Mouse (Mus musculus) hindbrain, embryonic 14.5 days (tissue): ENCODE measurements around the gene Pla2g12a. TPM values are rescaled to one million over a fixed set of nuclear protein-coding genes. Genes with fewer than 3 reads are reported as not detected.
A peak's percentile ranks its signal among the peaks of the same experiment; 100 is the strongest.

Experiments
- ATAC-seq: fragments of 200-750 bp; cut with Nextera tagmentation; 2 replicates; pipeline ENCODE4 v1.8.0; 2017; ENCODE audit warnings: moderate number of reproducible peaks, mild to moderate bottlenecking, moderate TSS enrichment, moderate library complexity; ENCODE audit not compliant: low FRiP score
- DNase-seq: peaks from one replicate; pipeline ENCODE4 v3.0.0-alpha.2; 2015; ENCODE audit warnings: low spot score
- H3K27ac ChIP-seq: fragments of 300-500 bp; sonication (generic); 2 replicates; pipeline ENCODE4 v1.5.1; 2014; ENCODE audit warnings: mild to moderate bottlenecking, moderate library complexity
- H3K27me3 ChIP-seq: fragments of 300-500 bp; sonication (generic); 2 replicates; pipeline ENCODE4 v1.6.1; 2014; ENCODE audit warnings: mild to moderate bottlenecking, low read length, mixed read lengths; ENCODE audit not compliant: control insufficient read depth, insufficient read depth
- H3K36me3 ChIP-seq: fragments of 300-500 bp; sonication (generic); replicated peaks from 2 replicates; pipeline ENCODE4 v1.6.1; 2014; ENCODE audit not compliant: control insufficient read depth, insufficient read depth
- H3K4me1 ChIP-seq: fragments of 300-500 bp; sonication (generic); replicated peaks from 2 replicates; pipeline ENCODE4 v1.6.1; 2014; ENCODE audit warnings: antibody characterized with exemption, low read length, mixed read lengths; ENCODE audit not compliant: control insufficient read depth, insufficient read depth
- H3K4me2 ChIP-seq: fragments of 300-500 bp; sonication (generic); replicated peaks from 2 replicates; pipeline ENCODE4 v1.6.1; 2014; ENCODE audit warnings: mild to moderate bottlenecking, moderate library complexity
- H3K4me3 ChIP-seq: fragments of 300-500 bp; sonication (generic); replicated peaks from 2 replicates; pipeline ENCODE4 v1.5.1; 2014; ENCODE audit warnings: mild to moderate bottlenecking, low read length
- H3K9ac ChIP-seq: fragments of 300-500 bp; sonication (generic); 2 replicates; pipeline ENCODE4 v1.6.1; 2014
- H3K9me3 ChIP-seq: fragments of 300-500 bp; sonication (generic); 2 replicates; pipeline ENCODE4 v1.6.1; 2016; ENCODE audit warnings: low read length; ENCODE audit not compliant: control insufficient read depth
- WGBS: fragments of 180-500 bp; shearing (Covaris S2); extraction: QIAGEN DNeasy Blood & Tissue Kit; methylation state at CpG from one replicate; pipeline ENCODE4 v1.1.7; 2014; 5-methylcytosine and 5-hydroxymethylcytosine counted together
- polyA plus RNA-seq: library from polyadenylated mRNA; unstranded; fragments of >200 nt; fragmentation: Nextera tagmentation; extraction: Ambion mirVana; gene quantifications from 2 replicates; pipeline ENCODE4 v1.2.1, GENCODE M21; 2014

The Pla2g12a gene
- polyA plus RNA-seq, 1 experiment from 2014 or later, result 38.4 TPM

DNA sequence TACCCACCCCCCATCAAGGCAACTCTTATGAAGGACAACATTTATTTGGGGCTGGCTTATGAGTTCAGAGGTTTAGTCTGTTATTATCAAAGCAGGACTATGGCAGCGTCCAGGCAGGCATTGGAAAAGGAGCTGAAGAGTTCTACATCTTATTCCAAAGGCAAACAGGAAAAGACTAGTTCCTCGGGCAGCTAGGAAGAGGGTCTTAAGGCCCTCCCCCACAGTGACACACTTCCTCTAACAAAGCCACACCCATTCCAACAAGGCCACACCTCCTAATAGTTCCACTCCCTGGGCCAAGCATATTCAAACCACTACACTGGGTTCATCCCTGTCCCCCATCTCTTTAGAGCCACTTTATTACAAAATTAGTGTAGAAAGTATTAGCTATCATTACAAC, 15.8 kb upstream of the Pla2g12a start:
- 72% methylated on average over 2 of the region's 2 CpGs for WGBS
- Histone ChIP-seq H3K27me3 (no peaks in the 10 kb centered on the region), H3K27ac (no peak overlapping the region), H3K4me3 (no peak overlapping the region), H3K36me3 (no peaks in the 10 kb centered on the region), H3K9me3 (no peaks in the 10 kb centered on the region), H3K9ac (no peak overlapping the region), H3K4me2 (no peak overlapping the region), H3K4me1 (no peaks in the 10 kb centered on the region)
- DNase-seq (no peak), ATAC-seq (no peak)

DNA sequence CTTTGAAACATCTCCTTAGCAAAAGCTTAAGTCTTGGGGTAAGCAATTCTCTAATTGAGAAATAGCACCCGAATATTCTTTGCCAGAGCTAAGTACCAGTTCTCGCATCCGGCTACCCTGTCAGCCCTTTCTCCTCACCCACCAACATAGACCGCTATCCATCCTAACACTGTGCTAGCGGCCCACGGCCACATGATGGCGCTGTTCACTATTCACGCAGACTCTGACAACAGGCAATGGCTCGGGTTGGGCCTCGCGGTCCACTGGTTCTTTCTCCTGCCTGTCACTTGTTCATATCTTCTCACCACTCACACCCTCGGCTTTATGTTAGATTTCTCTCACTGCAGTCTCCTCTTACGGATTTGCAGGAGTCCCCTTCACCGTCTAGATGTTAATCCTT, 14.7 kb upstream of the Pla2g12a start:
- no peaks in the 10 kb centered on the region for H3K36me3 ChIP-seq
- H3K9me3 ChIP-seq, result no peaks in the 10 kb centered on the region
- H3K27ac ChIP-seq, result no peak overlapping the region
- no peaks in the 10 kb centered on the region for H3K27me3 ChIP-seq
- H3K4me2 ChIP-seq, result no peak overlapping the region
- no peak overlapping the region for H3K4me3 ChIP-seq
- DNase-seq (no peak), ATAC-seq (no peak)
- WGBS, result 53% methylated on average over 14 of the region's 14 CpGs
- H3K4me1 ChIP-seq, result no peaks in the 10 kb centered on the region
- no peak overlapping the region for H3K9ac ChIP-seq

DNA sequence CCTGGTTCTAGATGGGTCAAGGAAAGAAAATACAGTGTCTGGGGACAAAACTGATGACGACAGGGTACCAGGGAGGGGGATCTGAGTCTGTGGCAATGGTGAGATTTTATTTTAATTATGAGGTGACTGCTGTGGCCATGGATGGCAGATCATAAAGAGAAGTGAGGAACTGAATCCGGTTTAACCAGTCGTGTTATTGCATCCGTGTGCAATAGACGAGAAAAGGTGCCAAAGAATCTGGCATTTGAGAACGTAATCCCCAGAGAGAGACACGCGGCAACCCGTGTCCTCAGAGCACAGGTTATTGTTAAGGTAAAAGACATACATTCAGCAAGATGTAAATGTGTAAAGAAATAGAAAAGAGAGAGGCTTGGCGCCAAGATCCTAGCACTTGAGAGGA, 1.1 kb upstream of the Pla2g12a start:
- Histone ChIP-seq H3K36me3 (no peaks in the 10 kb centered on the region), H3K9ac (no peak overlapping the region), H3K9me3 (no peaks in the 10 kb centered on the region), H3K27ac (no peak overlapping the region), H3K4me1 (peaks cover 13% of the 10 kb centered on the region), H3K4me3 (no peak overlapping the region), H3K27me3 (no peaks in the 10 kb centered on the region), H3K4me2 (no peak overlapping the region)
- 96% methylated on average over 10 of the region's 10 CpGs for WGBS
- no peak for DNase-seq
- no peak for ATAC-seq

DNA sequence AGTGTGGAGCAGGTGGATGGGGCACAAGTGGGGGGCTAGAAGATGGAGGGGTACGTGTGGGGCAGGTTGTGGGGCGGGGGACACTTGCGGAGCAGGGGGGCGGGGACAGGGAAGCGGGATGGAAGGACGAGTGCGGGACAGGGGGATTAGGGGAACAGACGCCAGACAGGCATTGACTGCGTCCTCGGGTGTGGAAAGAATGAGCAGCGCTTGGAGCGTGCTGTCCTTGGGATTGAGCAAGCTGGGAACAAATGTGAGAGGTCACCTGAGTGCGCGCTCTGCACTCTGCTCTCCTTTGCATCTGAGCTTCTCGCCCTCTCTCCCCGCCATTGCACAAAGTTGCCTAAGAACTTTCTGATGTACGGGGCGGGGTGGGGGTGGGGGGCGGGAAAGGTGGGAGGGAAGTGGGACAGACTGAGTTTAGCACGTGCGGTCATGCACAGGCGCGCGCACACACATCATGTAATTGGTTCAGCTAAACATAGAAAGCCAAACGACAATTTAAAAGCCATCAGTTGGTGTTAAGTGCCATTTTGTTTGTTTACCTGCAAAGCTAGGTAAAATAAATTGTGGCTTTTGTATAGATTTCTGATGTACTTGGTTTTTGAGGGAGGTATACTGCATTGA, 838 bp downstream of the Pla2g12a start:
- H3K9me3 ChIP-seq, result no peaks in the 10 kb centered on the region
- H3K4me3 ChIP-seq, result peak overlapping the region; percentile 70
- ATAC-seq (peak; percentile 37; the same call in 1 of the 2 replicates), DNase-seq (peak; percentile 41)
- peak overlapping the region; percentile 82 for H3K9ac ChIP-seq
- H3K4me2 ChIP-seq, result peak overlapping the region; percentile 90
- H3K4me1 ChIP-seq, result peaks cover 13% of the 10 kb centered on the region
- peak overlapping the region; percentile 88 for H3K27ac ChIP-seq
- H3K36me3 ChIP-seq, result no peaks in the 10 kb centered on the region
- H3K27me3 ChIP-seq, result no peaks in the 10 kb centered on the region
- WGBS, result 1% methylated on average over 25 of the region's 25 CpGs

DNA sequence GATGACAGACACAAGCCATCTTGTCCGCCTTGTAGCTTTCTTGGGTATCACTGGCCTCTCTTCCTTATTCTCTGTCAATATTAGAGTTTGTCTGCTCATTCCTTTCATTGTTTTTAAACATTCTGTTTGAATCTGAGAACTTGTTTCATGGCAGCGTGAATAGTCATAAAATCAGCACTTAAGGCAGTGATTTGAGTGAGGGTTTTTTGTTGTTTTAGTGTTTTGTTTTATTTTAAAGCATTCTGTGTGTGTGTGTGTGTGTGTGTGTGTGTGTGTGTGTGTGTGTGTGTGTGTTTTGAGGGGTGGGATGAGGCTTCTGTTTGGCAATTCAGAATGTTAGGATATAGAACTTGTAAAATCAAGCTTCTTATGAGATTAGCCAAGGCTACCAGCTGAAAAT, 1.5 kb downstream of the Pla2g12a start:
- no peaks in the 10 kb centered on the region for H3K36me3 ChIP-seq
- no peaks in the 10 kb centered on the region for H3K27me3 ChIP-seq
- no peak for ATAC-seq
- H3K4me3 ChIP-seq, result no peak overlapping the region
- H3K9ac ChIP-seq, result no peak overlapping the region; the same call in 1 of the 2 replicates
- peaks cover 13% of the 10 kb centered on the region for H3K4me1 ChIP-seq
- no peaks in the 10 kb centered on the region for H3K9me3 ChIP-seq
- H3K4me2 ChIP-seq, result peak overlapping the region; percentile 90; the same call in 1 of the 2 replicates
- DNase-seq, result no peak
- 71% methylated on average over 2 of the region's 2 CpGs for WGBS
- no peak overlapping the region for H3K27ac ChIP-seq

DNA sequence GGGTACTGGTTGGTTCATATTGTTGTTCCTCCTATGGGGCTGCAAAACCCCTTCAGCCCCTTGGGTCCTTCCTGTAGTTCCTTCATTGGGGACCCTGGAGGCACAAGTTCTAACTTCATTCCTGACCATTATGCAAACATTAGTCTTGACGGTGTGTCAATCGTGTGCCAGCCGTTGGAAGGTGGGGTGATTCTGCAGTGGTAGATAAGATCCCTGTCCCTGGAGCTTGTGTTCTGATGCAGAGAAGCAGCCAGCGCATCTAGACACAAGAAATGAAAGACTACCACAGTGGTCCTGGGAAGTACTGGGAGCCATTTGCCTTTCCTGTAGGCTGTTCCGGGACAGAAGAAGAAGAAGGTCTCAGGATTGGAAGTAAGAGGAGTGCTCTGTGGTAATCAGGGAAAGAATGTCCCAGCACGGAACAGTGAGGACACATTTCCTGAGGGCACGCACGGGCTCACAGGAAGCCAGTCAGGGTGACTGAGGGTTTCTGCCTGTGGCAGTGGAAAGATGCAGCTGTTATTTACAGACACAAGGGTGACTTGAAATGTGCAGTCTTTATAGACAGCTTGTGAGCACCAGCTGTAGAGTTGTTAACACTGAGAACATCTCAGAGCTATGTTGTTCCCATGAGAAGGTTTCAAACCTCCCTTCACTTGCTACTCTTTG, 2.7 kb downstream of the Pla2g12a start:
- ATAC-seq (no peak), DNase-seq (no peak)
- Histone ChIP-seq H3K4me3 (no peak overlapping the region), H3K27ac (no peak overlapping the region), H3K4me2 (no peak overlapping the region), H3K9ac (no peak overlapping the region), H3K27me3 (no peaks in the 10 kb centered on the region), H3K36me3 (no peaks in the 10 kb centered on the region), H3K9me3 (no peaks in the 10 kb centered on the region), H3K4me1 (peaks cover 13% of the 10 kb centered on the region)
- 85% methylated on average over 8 of the region's 8 CpGs for WGBS

DNA sequence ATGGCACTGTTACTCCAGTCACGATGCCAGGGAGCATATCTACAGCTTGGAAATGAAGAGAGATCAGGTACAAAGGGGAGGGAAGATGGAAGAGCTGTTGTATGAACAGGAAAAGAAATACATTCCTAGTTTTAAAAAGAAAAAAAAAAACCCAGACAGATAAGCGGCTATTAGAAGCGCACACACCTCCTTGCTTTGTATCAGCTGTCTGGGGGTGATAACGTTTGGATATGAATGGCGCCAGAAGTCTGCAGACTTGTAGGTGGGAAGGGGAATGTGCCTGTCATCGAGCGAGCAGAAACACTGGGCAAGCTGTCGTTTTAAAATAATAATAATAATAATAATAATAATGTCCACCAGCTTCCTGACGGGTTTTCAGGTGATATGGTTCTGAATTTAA, 7.2 kb downstream of the Pla2g12a start:
- H3K9me3 ChIP-seq, result no peaks in the 10 kb centered on the region
- no peak overlapping the region for H3K9ac ChIP-seq
- DNase-seq (no peak), ATAC-seq (no peak)
- peaks cover 6% of the 10 kb centered on the region; the same call in 1 of the 2 replicates for H3K36me3 ChIP-seq
- no peaks in the 10 kb centered on the region for H3K4me1 ChIP-seq
- no peak overlapping the region for H3K4me2 ChIP-seq
- H3K27me3 ChIP-seq, result no peaks in the 10 kb centered on the region
- no peak overlapping the region for H3K27ac ChIP-seq
- no peak overlapping the region for H3K4me3 ChIP-seq
- 90% methylated on average over 9 of the region's 9 CpGs for WGBS

DNA sequence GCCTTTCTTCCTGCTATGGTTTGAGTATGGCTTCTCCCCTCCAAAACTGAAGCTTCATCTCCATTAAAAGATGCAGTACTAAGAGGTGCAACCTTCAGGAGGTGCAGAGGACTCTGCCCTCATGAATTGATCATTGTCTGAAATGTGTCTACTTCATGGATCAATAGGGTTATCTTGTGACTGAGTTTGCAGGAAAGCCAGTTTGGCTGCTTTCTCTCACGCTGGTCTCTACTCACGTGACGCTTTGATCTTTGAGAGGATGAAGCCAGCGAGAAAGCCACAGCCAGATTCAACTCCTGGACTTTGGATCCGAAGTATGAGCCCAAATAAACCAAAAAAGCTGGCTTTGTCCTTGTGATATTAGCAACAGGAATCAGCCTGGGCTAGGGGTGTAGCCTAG, 8.0 kb downstream of the Pla2g12a start:
- Histone ChIP-seq H3K4me1 (no peaks in the 10 kb centered on the region), H3K36me3 (peaks cover 14% of the 10 kb centered on the region; the same call in 1 of the 2 replicates), H3K27ac (no peak overlapping the region), H3K27me3 (no peaks in the 10 kb centered on the region), H3K9me3 (no peaks in the 10 kb centered on the region), H3K4me3 (no peak overlapping the region), H3K9ac (no peak overlapping the region), H3K4me2 (no peak overlapping the region)
- WGBS, result 91% methylated on average over 5 of the region's 5 CpGs
- ATAC-seq (no peak), DNase-seq (no peak)

DNA sequence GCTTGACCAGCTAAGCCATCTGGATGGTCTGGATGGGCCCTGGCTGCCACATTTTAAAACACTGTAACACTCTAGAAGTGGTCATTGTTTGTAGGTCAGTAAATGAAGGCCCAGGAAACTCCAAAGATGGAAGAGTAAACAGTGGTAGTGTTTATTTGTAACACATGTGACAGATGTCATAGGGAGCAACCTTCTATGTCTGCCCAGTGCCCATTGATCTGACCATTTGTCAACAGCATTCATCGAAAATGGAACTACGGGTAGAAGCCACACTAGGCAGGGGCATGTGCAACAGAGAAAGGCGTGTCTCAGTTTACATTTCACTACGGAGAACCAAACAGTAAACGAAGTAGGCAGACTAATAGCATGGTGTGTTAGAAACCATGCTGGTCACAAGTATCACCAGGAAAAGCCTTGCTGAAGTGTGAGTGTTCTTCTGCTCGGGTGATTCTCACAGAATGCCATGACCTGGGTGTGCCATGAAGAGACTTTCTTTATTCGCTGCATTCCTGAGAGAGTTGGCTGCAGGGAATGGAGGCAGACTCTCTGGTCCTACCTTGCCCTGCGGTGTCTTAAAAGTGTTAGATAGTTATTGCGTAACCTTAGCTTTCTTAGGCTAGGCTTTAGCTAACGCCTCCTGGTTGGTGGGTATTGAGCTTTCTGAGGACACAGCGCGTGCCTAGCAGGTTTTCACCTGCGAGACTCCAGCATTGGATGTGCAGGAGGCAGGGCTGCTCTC, 9.5 kb downstream of the Pla2g12a start:
- ATAC-seq, result no peak

More for the DNA sequence above, 9.5 kb downstream of the Pla2g12a start:
- no peak overlapping the region for H3K9ac ChIP-seq
- H3K27ac ChIP-seq, result no peak overlapping the region
- H3K9me3 ChIP-seq, result no peaks in the 10 kb centered on the region
- H3K4me3 ChIP-seq, result no peak overlapping the region
- H3K27me3 ChIP-seq, result no peaks in the 10 kb centered on the region
- H3K4me2 ChIP-seq, result no peak overlapping the region
- WGBS, result 92% methylated on average over 13 of the region's 13 CpGs
- DNase-seq, result no peak
- peaks cover 26% of the 10 kb centered on the region for H3K36me3 ChIP-seq
- no peaks in the 10 kb centered on the region for H3K4me1 ChIP-seq
